Mouse (Mus musculus) olfactory bulb, adult 2 months (tissue): ENCODE measurements around the gene Creb5.

Source experiments
- CTCF ChIP-seq: fragments of 200-500 bp; IDR thresholded peaks from 2 replicates; pipeline ENCODE4 v1.5.1; 2012; ENCODE audit warnings: low read depth, mild to moderate bottlenecking, low read length, moderate library complexity; ENCODE audit not compliant: insufficient read depth
- POLR2A ChIP-seq: fragments of 200-500 bp; IDR thresholded peaks from 2 replicates; pipeline ENCODE4 v1.6.1; 2012; ENCODE audit warnings: mild to moderate bottlenecking, low read depth, low read length, moderate library complexity; ENCODE audit not compliant: insufficient read depth

- no peak for TF ChIP-seq POLR2A
- no peak for TF ChIP-seq CTCF
These were observed 2.6 kb downstream of the Creb5 start for GRCm38 (mm10) chr6:53289659-53290058.
